Mouse (Mus musculus): Measurements from ENCODE around the gene Ttc5. TPM values are rescaled to one million over a fixed set of nuclear protein-coding genes. Genes with fewer than 3 reads are reported as not detected.

Ttc5 gene
- polyA plus RNA-seq, 1 experiment from 2014 or later: 51.8 TPM

Other genes starting within 250 kb of the Ttc5 start
- gene Olfr744, start 170.6 kb downstream of the Ttc5 start, polyA plus RNA-seq (2014; fragmentation: Nextera tagmentation; extraction: Ambion mirVana): not detected in 2 replicates
- not detected in 2 replicates for gene Olfr745, start 146.1 kb downstream of the Ttc5 start, polyA plus RNA-seq (2014; fragmentation: Nextera tagmentation; extraction: Ambion mirVana)
- gene Olfr746, start 138.4 kb downstream of the Ttc5 start, polyA plus RNA-seq (2014; fragmentation: Nextera tagmentation; extraction: Ambion mirVana): not detected in 2 replicates
- gene Olfr747, start 92.3 kb downstream of the Ttc5 start, polyA plus RNA-seq (2014; fragmentation: Nextera tagmentation; extraction: Ambion mirVana): not detected in 2 replicates
- gene Olfr748, start 78.1 kb downstream of the Ttc5 start, polyA plus RNA-seq (2014; fragmentation: Nextera tagmentation; extraction: Ambion mirVana): not detected in 2 replicates
- gene Olfr749, start 40.4 kb downstream of the Ttc5 start, polyA plus RNA-seq (2014; fragmentation: Nextera tagmentation; extraction: Ambion mirVana): not detected in 2 replicates
- not detected in 2 replicates for gene Ccnb1ip1, start 22.2 kb upstream of the Ttc5 start, polyA plus RNA-seq (2014; fragmentation: Nextera tagmentation; extraction: Ambion mirVana)
- gene Parp2, start 22.3 kb upstream of the Ttc5 start, polyA plus RNA-seq (2014; fragmentation: Nextera tagmentation; extraction: Ambion mirVana): 42.4 and 46.0 TPM in 2 replicates
- gene Tep1, start 85.0 kb upstream of the Ttc5 start, polyA plus RNA-seq (2014; fragmentation: Nextera tagmentation; extraction: Ambion mirVana): 6.6 and 8.3 TPM in 2 replicates
- 0.11 and 0.26 TPM in 2 replicates for gene Klhl33, start 112.0 kb upstream of the Ttc5 start, polyA plus RNA-seq (2014; fragmentation: Nextera tagmentation; extraction: Ambion mirVana)
- gene Osgep, start 139.4 kb upstream of the Ttc5 start, polyA plus RNA-seq (2014; fragmentation: Nextera tagmentation; extraction: Ambion mirVana): 118 and 134 TPM in 2 replicates
- 127 and 132 TPM in 2 replicates for gene Apex1, start 139.4 kb upstream of the Ttc5 start, polyA plus RNA-seq (2014; fragmentation: Nextera tagmentation; extraction: Ambion mirVana)
- gene Pip4p1, start 145.3 kb upstream of the Ttc5 start, polyA plus RNA-seq (2014; fragmentation: Nextera tagmentation; extraction: Ambion mirVana): 24.0 and 35.1 TPM in 2 replicates
- 30.5 and 32.2 TPM in 2 replicates for gene Pnp, start 145.6 kb upstream of the Ttc5 start, polyA plus RNA-seq (2014; fragmentation: Nextera tagmentation; extraction: Ambion mirVana)
- gene Gm49342, start 159.0 kb upstream of the Ttc5 start, polyA plus RNA-seq (2014; fragmentation: Nextera tagmentation; extraction: Ambion mirVana): not detected in 2 replicates
- gene Pnp2, start 170.5 kb upstream of the Ttc5 start, polyA plus RNA-seq (2014; fragmentation: Nextera tagmentation; extraction: Ambion mirVana): 0.36 and 0.59 TPM in 2 replicates
- 0.32 and 0.57 TPM in 2 replicates for gene Rnase10, start 222.2 kb upstream of the Ttc5 start, polyA plus RNA-seq (2014; fragmentation: Nextera tagmentation; extraction: Ambion mirVana)

All from heart, embryonic 14.5 days (tissue).